Mouse (Mus musculus): ENCODE results near the gene Rala.
A peak's percentile ranks its signal among the peaks of the same experiment; 100 is the strongest.

Rala gene

GRCm38 (mm10) chr13:17879061-17879460 is 65.0 kb downstream of the Rala start:
- no peak for DNase-seq

GRCm38 (mm10) chr13:17866741-17867140 is 77.3 kb downstream of the Rala start:
- no peak for DNase-seq

GRCm38 (mm10) chr13:17860536-17860935 is 83.5 kb downstream of the Rala start:
- no peak for DNase-seq

GRCm38 (mm10) chr13:17859365-17860033 is 84.5 kb downstream of the Rala start:
- no peak for DNase-seq

- DNase-seq, result no peak
Measured at GRCm38 (mm10) chr13:17857046-17857445, 87.0 kb downstream of the Rala start.

- DNase-seq, result no peak
Measured at GRCm38 (mm10) chr13:17855492-17856138, 88.4 kb downstream of the Rala start.

GRCm38 (mm10) chr13:17854755-17855154 is 89.3 kb downstream of the Rala start:
- DNase-seq, result no peak

- DNase-seq, result no peak
Measured at GRCm38 (mm10) chr13:17843336-17843735, 100.7 kb downstream of the Rala start.

- DNase-seq, result peak; percentile 14 to 47
Measured at GRCm38 (mm10) chr13:17842756-17843155, 101.3 kb downstream of the Rala start.

- no peak for DNase-seq
Measured at GRCm38 (mm10) chr13:17839137-17839536, 104.9 kb downstream of the Rala start.

GRCm38 (mm10) chr13:17838484-17838851 is 105.6 kb downstream of the Rala start:
- peak; percentile 61 to 67 for DNase-seq

- peak in 1 of 2 experiments; percentile 49 for DNase-seq
Measured at GRCm38 (mm10) chr13:17837610-17838483, 106.2 kb downstream of the Rala start.

GRCm38 (mm10) chr13:17836808-17837207 is 107.2 kb downstream of the Rala start:
- DNase-seq, result no peak

GRCm38 (mm10) chr13:17832940-17833339 is 111.1 kb downstream of the Rala start:
- no peak for DNase-seq

All from kidney, postnatal 25 days (tissue).